Mouse (Mus musculus): ENCODE data around the gene Slc12a4.

DNA sequence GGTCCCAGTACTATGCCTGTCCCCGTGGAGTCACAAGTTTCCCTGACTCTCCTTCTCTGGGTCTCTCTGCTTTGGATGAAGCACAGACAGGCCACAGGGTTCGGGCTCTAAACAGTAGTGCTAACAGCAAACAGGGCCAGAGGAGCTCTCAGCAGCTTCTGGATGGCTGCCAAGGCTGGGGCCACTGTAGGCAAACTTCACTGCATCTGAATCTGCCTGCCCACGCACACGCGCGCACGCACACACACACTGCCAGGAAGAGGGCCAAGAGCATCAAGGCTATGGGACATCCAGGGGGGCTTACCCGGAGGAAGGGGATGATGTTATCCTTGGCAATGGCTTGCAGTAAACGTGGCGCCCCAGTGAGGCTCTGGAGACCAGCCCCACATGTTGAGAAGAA is 16.5 kb downstream of the Slc12a4 start:
- no peak for TF ChIP-seq GATA1 (IDR thresholded peaks at IDR 0.05; ENCODE audit: low read length)
- TF ChIP-seq TAL1 (IDR thresholded peaks at IDR 0.05; ENCODE audit: low read length): no peak

Data from erythroblast, embryonic 14.5 days (primary cell).